Mouse (Mus musculus) CH12.LX (cell line): Measurements from ENCODE around the gene Tulp2. TPM values are rescaled to one million over a fixed set of nuclear protein-coding genes. Genes with fewer than 3 reads are reported as not detected.

Source experiments
- DNase-seq: peaks from one replicate; pipeline ENCODE4 v3.0.0-alpha.2; 2013; ENCODE audit errors: extremely low read depth
- H3K27ac ChIP-seq: 2 replicates; pipeline ENCODE4 v1.5.1; 2012; ENCODE audit warnings: low read depth, mild to moderate bottlenecking, control low read depth, moderate library complexity; ENCODE audit not compliant: insufficient read depth
- H3K27me3 ChIP-seq: replicated peaks from 2 replicates; pipeline ENCODE3; 2012; ENCODE audit warnings: inconsistent platforms
- H3K36me3 ChIP-seq, 2 experiments: replicated peaks in 1 of 2; 2 replicates each; pipeline versions ENCODE3 to v1.6.1; 2012; ENCODE audit warnings: inconsistent platforms in 1 of 2, low read length in 1 of 2, mild to moderate bottlenecking in 1 of 2, mixed read lengths in 1 of 2, moderate library complexity in 1 of 2; ENCODE audit not compliant: control insufficient read depth in 1 of 2, insufficient read depth in 1 of 2
- H3K4me1 ChIP-seq, 2 experiments: 2 replicates each; pipeline ENCODE4 v1.6.1; 2012; ENCODE audit warnings: inconsistent platforms in 1 of 2, moderate library complexity in 1 of 2; ENCODE audit not compliant: insufficient read depth in 2 of 2, control insufficient read depth in 1 of 2
- H3K4me2 ChIP-seq: 2 replicates; pipeline ENCODE4 v1.6.1; 2012; ENCODE audit warnings: low read depth, mild to moderate bottlenecking, control low read depth; ENCODE audit not compliant: poor library complexity, insufficient read depth, severe bottlenecking
- H3K4me3 ChIP-seq, 3 experiments: fragments of 150-350 bp in 1 of 3; sonication (generic) in 1 of 3; replicated peaks in 1 of 3; 2 replicates each; pipeline versions ENCODE3 to v1.5.1; 2011 to 2012; ENCODE audit warnings: low read depth in 2 of 3, low read length in 2 of 3, mild to moderate bottlenecking in 2 of 3, moderate library complexity in 2 of 3, control low read depth in 1 of 3, improper control_type of control experiment in 1 of 3, inconsistent platforms in 1 of 3, mixed read lengths in 1 of 3; ENCODE audit not compliant: poor library complexity in 1 of 3
- H3K79me2 ChIP-seq: replicated peaks from 2 replicates; pipeline ENCODE4 v1.6.1; 2012; ENCODE audit warnings: mild to moderate bottlenecking, moderate library complexity; ENCODE audit not compliant: control insufficient read depth, poor library complexity, insufficient read depth, severe bottlenecking; ENCODE audit errors: extremely low read depth
- H3K9ac ChIP-seq: 2 replicates; pipeline ENCODE4 v1.6.1; 2012; ENCODE audit warnings: low read depth, mild to moderate bottlenecking, control low read depth, moderate library complexity; ENCODE audit not compliant: insufficient read depth
- H3K9me3 ChIP-seq: replicated peaks from 2 replicates; pipeline ENCODE3; 2012; ENCODE audit warnings: low read length, inconsistent platforms, mixed read lengths
- BHLHE40 ChIP-seq: IDR thresholded peaks from 2 replicates; pipeline ENCODE4 v1.6.1; 2011; ENCODE audit warnings: mild to moderate bottlenecking, low read depth, low read length, improper control_type of control experiment
- CTCF ChIP-seq, 2 experiments: IDR thresholded peaks in 1 of 2; conservative IDR thresholded peaks in 1 of 2; 2 replicates each; pipeline ENCODE4 v1.5.1; 2011 to 2012; ENCODE audit warnings: low read depth in 2 of 2, low read length in 2 of 2, improper control_type of control experiment in 1 of 2, inconsistent platforms in 1 of 2, mild to moderate bottlenecking in 1 of 2, moderate library complexity in 1 of 2
- E2F4 ChIP-seq: IDR thresholded peaks from 2 replicates; pipeline ENCODE4 v1.6.1; 2011; ENCODE audit warnings: low read depth, low read length, improper control_type of control experiment; ENCODE audit not compliant: insufficient replicate concordance
- ELF1 ChIP-seq: IDR thresholded peaks from 2 replicates; pipeline ENCODE4 v1.6.1; 2014; ENCODE audit warnings: low read depth, mild to moderate bottlenecking, inconsistent platforms, low read length, improper control_type of control experiment
- EP300 ChIP-seq: IDR thresholded peaks from 2 replicates; pipeline ENCODE4 v1.6.1; 2011; ENCODE audit warnings: low read length, improper control_type of control experiment
- GABPA ChIP-seq: IDR thresholded peaks from 2 replicates; pipeline ENCODE4 v1.6.1; 2012; ENCODE audit warnings: low read depth, low read length, improper control_type of control experiment, inconsistent platforms; ENCODE audit not compliant: insufficient replicate concordance
- JUN ChIP-seq: IDR thresholded peaks from 2 replicates; pipeline ENCODE4 v1.6.1; 2011; ENCODE audit warnings: low read depth, mild to moderate bottlenecking, low read length, improper control_type of control experiment, moderate library complexity; ENCODE audit not compliant: insufficient read depth
- JUND ChIP-seq: conservative IDR thresholded peaks from 2 replicates; pipeline ENCODE4 v1.6.1; 2011; ENCODE audit warnings: low read depth, low read length, improper control_type of control experiment
- KAT2A ChIP-seq: IDR thresholded peaks from 2 replicates; pipeline ENCODE4 v1.6.1; 2012; ENCODE audit warnings: low read length, improper control_type of control experiment, inconsistent platforms; ENCODE audit not compliant: insufficient replicate concordance
- MAFK ChIP-seq: IDR thresholded peaks from 2 replicates; pipeline ENCODE4 v1.6.1; 2011; ENCODE audit warnings: low read length, improper control_type of control experiment; ENCODE audit not compliant: insufficient replicate concordance
- MAX ChIP-seq: IDR thresholded peaks from 2 replicates; pipeline ENCODE4 v1.6.1; 2011; ENCODE audit warnings: low read length, improper control_type of control experiment
- MXI1 ChIP-seq: IDR thresholded peaks from 2 replicates; pipeline ENCODE4 v1.6.1; 2011; ENCODE audit warnings: mild to moderate bottlenecking, low read depth, low read length, improper control_type of control experiment
- MYC ChIP-seq: IDR thresholded peaks from 2 replicates; pipeline ENCODE4 v1.6.1; 2011; ENCODE audit warnings: low read depth, mild to moderate bottlenecking, improper control_type of control experiment, low read length
- NELFE ChIP-seq: IDR thresholded peaks from 2 replicates; pipeline ENCODE4 v1.6.1; 2011; ENCODE audit warnings: low read depth, low read length, improper control_type of control experiment
- PAX5 ChIP-seq: IDR thresholded peaks from 2 replicates; pipeline ENCODE4 v1.6.1; 2012; ENCODE audit warnings: low read length, inconsistent platforms, mixed read lengths
- POLR2AphosphoS2 ChIP-seq: IDR thresholded peaks from 2 replicates; pipeline ENCODE4 v1.6.1; 2011; ENCODE audit warnings: low read depth, low read length, improper control_type of control experiment
- RAD21 ChIP-seq: IDR thresholded peaks from 2 replicates; pipeline ENCODE4 v1.6.1; 2011; ENCODE audit warnings: low read depth, mild to moderate bottlenecking, low read length, improper control_type of control experiment, moderate library complexity
- RCOR1 ChIP-seq: conservative IDR thresholded peaks from 2 replicates; pipeline ENCODE4 v1.6.1; 2012; ENCODE audit warnings: low read depth, mild to moderate bottlenecking, inconsistent platforms, low read length, improper control_type of control experiment
- TCF12 ChIP-seq: IDR thresholded peaks from 2 replicates; pipeline ENCODE4 v1.6.1; 2014; ENCODE audit warnings: low read depth, mild to moderate bottlenecking, inconsistent platforms, low read length, improper control_type of control experiment
- USF1 ChIP-seq: IDR thresholded peaks from 2 replicates; pipeline ENCODE4 v1.6.1; 2014; ENCODE audit warnings: low read depth, mild to moderate bottlenecking, inconsistent platforms, low read length, improper control_type of control experiment
- USF2 ChIP-seq: conservative IDR thresholded peaks from 2 replicates; pipeline ENCODE4 v1.6.1; 2011; ENCODE audit warnings: low read depth, low read length, improper control_type of control experiment
- ZMIZ1 ChIP-seq: IDR thresholded peaks from 2 replicates; pipeline ENCODE4 v1.6.1; 2012; ENCODE audit warnings: low read depth, mild to moderate bottlenecking, inconsistent platforms, low read length, improper control_type of control experiment
- ZNF384 ChIP-seq: IDR thresholded peaks from 2 replicates; pipeline ENCODE4 v1.6.1; 2012; ENCODE audit warnings: low read depth, low read length, improper control_type of control experiment, inconsistent platforms
- dilution Hi-C: fragments of 300-500 bp; cut with MboI; formaldehyde crosslinking; loops from 2 replicates; pipeline ENCODE4 v1.14.3; 2020; ENCODE audit warnings: low sequenced_read_pairs; ENCODE audit not compliant: extremely low pct_unique_long_range_greater_than_20kb, extremely low pct_ligation_motif_present
- in situ Hi-C: fragments of 300-500 bp; cut with MboI; formaldehyde crosslinking; loops from 3 replicates; pipeline ENCODE4 v1.14.3; 2019; ENCODE audit warnings: low sequenced_read_pairs, low pct_ligation_motif_present, low pct_unique_long_range_greater_than_20kb, mixed read lengths
- polyA plus RNA-seq: library from polyadenylated mRNA; unstranded; fragments of >175 nt; gene quantifications from 2 replicates; pipeline ENCODE4 v1.2.1, GENCODE M21; 2012; ENCODE audit warnings: low read depth; ENCODE audit not compliant: insufficient read length
- total RNA-seq, 2 experiments: library from RNA; depleted of rRNA; stranded (reverse); fragments of 300-350 nt in 1 of 2; fragments of >200 nt in 1 of 2; gene quantifications; 2 replicates each; pipeline ENCODE4 v1.2.3; 2012 to 2014

Tulp2 gene
- total and polyA plus RNA-seq, 3 experiments = 0.13 TPM; not detected in 2

- dilution Hi-C loops = no loop called here
- TF ChIP-seq GABPA = no peak
- no peak for TF ChIP-seq JUN
- no peak for TF ChIP-seq MXI1
Observed at GRCm38 (mm10) chr7:45561624-45562520, 80.2 kb downstream of the Tulp2 start.

GRCm38 (mm10) chr7:45564811-45565210, 83.1 kb downstream of the Tulp2 start:
- H3K9ac ChIP-seq = no peak overlapping the region
- in situ Hi-C loops = loop anchor here (5.0 kb wide), 1 partner anchor 98 kb away; the partner anchor contains the start of gene Bax

More at GRCm38 (mm10) chr7:45561624-45562520, 80.2 kb downstream of the Tulp2 start:
- Histone ChIP-seq H3K9ac (no peak overlapping the region), H3K27me3 (no peaks in the 10 kb centered on the region), H3K4me2 (peak overlapping the region; percentile 67; the same call in 1 of the 2 replicates), H3K4me1 (peaks cover 0 to 47% of the 10 kb centered on the region in 2 experiments; a peak in 2 of 4 replicates), H3K4me3 (no peak overlapping the region), H3K9me3 (no peaks in the 10 kb centered on the region), H3K27ac (no peak overlapping the region), H3K79me2 (no peaks in the 10 kb centered on the region), H3K36me3 (peaks cover 0 to 5% of the 10 kb centered on the region in 2 experiments)
- no peak for DNase-seq
- in situ Hi-C loops = loop anchor here (5.0 kb wide), 1 partner anchor 95 kb away; the partner anchor contains the start of gene Bax

GRCm38 (mm10) chr7:45565446-45565845, 83.8 kb downstream of the Tulp2 start:
- Histone ChIP-seq H3K4me1 (peaks cover 4 to 39% of the 10 kb centered on the region in 2 experiments), H3K27ac (no peak overlapping the region), H3K4me2 (no peak overlapping the region)

More at GRCm38 (mm10) chr7:45564811-45565210, 83.1 kb downstream of the Tulp2 start:
- H3K36me3 ChIP-seq = no peaks in the 10 kb centered on the region
- no peaks in the 10 kb centered on the region for H3K9me3 ChIP-seq
- H3K27me3 ChIP-seq = no peaks in the 10 kb centered on the region
- peaks cover 4 to 43% of the 10 kb centered on the region in 2 experiments for H3K4me1 ChIP-seq
- dilution Hi-C loops = no loop called here
- no peak for DNase-seq
- H3K79me2 ChIP-seq = no peaks in the 10 kb centered on the region
- no peak for TF ChIP-seq RAD21
- H3K27ac ChIP-seq = no peak overlapping the region
- H3K4me2 ChIP-seq = no peak overlapping the region
- H3K4me3 ChIP-seq = no peak overlapping the region

More at GRCm38 (mm10) chr7:45565446-45565845, 83.8 kb downstream of the Tulp2 start:
- Histone ChIP-seq H3K79me2 (no peaks in the 10 kb centered on the region), H3K4me3 (no peak overlapping the region), H3K9me3 (no peaks in the 10 kb centered on the region), H3K9ac (no peak overlapping the region), H3K36me3 (no peaks in the 10 kb centered on the region), H3K27me3 (no peaks in the 10 kb centered on the region)
- no peak for DNase-seq
- in situ Hi-C loops = no loop called here
- dilution Hi-C loops = no loop called here
- TF ChIP-seq USF2 (no peak), RCOR1 (no peak), CTCF (conservative IDR thresholded peaks at IDR 0.05 in 1 of 2, IDR thresholded peaks at IDR 0.05 in 1 of 2; ENCODE audit: low read depth in 2 of 2, low read length in 2 of 2) (no peak), EP300 (no peak), BHLHE40 (no peak), USF1 (no peak), ELF1 (no peak), MXI1 (no peak), PAX5 (no peak), MYC (no peak), E2F4 (no peak), ZMIZ1 (no peak), MAX (no peak), MAFK (no peak), POLR2AphosphoS2 (no peak), ZNF384 (no peak), JUND (no peak), KAT2A (no peak), TCF12 (no peak), NELFE (no peak)
